Mouse (Mus musculus) brain, adult 2 months (tissue): ENCODE measurements around the gene Klhl12.
"Not testable (repeated sequence)": the region's sequence is repeated elsewhere in the genome, so short reads cannot be mapped to it uniquely, and the experiment has no call there.

ENCODE experiments used
- DNase-seq: peaks from one replicate; pipeline ENCODE4 v3.0.0; 2011; ENCODE audit warnings: low read depth, low spot score

Klhl12 gene

DNA sequence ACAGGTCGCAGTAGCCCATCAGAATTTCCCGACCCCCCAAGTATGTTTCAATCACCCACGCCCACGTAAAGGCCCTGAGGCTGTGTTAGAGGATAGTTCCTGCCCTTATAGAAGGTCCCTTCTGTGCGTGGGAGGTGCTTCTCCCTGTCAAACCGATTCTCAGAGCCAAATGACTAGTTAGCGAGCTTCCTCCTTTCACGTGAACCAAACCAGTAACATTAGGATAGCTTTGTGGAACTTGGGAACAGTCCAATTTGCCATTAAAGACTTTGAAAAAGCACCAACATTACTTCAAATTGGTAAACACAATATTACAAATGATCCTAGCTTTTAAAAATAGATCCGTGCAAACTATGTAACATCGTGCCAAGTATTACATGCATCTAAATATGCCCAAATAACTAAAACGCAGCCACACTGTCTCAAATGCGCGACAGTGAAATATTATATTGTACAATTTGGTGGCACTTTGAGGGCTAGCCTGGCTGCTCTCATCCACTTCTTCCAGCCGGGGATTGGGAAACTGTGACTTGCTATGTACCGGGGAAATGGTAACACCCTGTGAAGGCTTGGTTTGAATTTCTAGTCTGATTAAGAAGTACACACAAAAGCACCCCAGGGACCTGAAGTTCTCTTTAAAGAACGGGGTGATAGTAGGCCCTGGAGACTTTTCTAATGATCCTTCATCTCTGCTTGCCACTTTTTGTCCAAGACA, 58.7 kb downstream of the Klhl12 start:
- peak; percentile 15 for DNase-seq

DNA sequence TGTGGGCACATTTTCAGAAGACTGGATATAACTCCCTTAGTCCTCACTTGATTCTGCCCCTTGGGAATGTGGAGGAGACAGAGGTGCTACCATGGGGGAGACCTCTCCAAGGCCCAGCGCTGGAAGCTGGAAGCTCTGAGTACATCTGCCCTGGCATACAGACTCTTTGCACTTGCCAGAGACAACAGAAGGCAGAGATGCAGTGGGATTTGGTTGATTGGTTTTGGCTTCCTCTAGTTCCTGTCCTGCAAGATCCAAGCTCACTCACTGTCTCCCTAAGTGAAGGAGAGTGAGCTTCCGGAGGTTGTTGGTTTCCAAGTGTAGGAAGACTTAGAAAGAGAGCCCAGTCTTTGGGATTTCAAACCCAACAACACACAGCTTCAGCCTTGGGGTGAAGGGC, 60.6 kb downstream of the Klhl12 start:
- peak; percentile 5 for DNase-seq

DNA sequence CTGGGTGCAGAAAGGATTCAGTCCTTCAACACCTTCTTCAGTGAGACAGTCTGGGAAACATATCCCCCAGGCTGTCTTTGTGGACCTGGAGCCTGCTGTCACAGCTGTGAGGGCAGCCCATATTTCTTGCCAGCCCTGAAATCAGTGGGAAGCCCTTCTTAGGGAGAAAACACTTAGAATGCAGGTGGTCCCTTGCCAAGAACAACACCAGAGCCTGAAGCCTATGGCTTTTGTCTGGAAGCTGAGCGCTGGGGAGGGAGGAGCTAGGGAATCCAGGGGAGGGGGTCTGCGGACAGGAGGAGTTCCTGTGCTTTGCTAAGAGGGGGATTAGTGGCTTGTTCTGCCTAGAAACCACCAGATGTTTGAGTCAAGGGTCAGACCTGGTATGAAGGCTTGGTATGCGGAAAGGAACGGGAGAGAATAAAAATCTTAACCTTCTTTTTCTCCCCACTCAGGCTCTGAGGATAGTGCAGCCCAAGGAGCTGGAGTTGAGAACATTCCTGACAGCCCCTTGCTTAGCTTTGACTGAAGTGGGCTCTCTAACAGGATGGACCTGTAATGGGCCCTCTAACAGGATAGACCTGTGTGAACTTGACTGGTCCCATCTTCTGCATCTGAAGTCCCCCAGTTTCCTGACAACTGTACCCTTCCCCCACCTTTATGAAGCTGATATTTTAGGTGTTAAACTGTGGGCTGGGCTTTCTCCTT, 61.3 kb downstream of the Klhl12 start:
- no peak for DNase-seq

DNA sequence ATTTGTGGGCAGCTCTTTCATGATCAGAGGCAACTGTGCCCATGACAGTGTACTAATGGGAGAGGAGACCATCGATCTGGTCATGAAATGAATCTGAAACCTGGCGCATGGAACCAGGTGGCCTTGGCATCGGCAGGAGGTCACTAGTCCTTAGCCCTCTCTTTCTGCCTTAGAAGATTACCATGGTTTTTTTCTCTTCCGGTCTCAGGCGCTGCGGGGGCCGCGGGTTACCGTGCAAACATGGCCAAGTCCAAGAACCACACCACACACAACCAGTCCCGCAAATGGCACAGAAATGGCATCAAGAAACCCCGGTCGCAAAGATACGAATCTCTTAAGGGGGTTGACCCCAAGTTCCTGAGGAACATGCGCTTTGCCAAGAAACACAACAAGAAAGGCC, 62.5 kb downstream of the Klhl12 start:
- not testable (repeated sequence) for DNase-seq

DNA sequence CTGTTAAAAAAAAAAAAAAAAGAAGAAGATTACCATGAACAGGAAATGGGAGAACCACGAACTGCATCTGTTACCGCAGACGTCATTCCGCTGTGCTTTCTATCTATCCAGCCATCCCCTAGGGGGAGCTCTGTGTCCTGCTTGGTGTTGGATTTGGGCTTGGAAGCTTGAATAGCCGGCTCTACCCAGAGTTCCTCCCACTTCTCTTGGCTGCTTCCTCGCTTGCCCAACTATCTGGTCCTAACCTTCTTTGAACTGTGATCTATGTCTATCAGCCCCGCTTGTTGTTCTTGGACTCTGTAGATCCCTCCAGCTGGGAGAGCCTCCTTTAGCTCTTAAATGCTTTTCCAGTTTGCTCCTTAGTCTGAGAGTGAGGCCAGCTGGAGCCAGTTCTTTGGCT, 63.3 kb downstream of the Klhl12 start:
- peak; percentile 91 for DNase-seq

DNA sequence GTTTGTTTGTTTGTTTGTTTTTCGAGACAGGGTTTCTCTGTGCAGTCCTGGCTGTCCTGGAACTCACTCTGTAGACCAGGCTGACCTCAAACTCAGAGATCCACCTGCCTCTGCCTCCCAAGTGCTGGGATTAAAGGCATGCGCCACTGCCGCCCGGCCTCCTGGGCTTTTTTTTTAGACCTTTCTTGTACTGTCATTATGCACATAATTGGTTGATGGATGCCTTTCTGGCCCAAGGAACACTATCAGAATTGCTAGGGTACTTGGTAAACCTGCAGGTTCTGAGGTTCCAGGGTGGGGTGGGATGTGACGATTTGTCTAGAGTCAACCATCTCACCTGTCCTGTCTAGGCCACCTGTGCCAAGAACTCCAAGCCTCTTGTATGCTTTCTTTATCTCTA, 63.9 kb downstream of the Klhl12 start:
- DNase-seq: not testable (repeated sequence)

DNA sequence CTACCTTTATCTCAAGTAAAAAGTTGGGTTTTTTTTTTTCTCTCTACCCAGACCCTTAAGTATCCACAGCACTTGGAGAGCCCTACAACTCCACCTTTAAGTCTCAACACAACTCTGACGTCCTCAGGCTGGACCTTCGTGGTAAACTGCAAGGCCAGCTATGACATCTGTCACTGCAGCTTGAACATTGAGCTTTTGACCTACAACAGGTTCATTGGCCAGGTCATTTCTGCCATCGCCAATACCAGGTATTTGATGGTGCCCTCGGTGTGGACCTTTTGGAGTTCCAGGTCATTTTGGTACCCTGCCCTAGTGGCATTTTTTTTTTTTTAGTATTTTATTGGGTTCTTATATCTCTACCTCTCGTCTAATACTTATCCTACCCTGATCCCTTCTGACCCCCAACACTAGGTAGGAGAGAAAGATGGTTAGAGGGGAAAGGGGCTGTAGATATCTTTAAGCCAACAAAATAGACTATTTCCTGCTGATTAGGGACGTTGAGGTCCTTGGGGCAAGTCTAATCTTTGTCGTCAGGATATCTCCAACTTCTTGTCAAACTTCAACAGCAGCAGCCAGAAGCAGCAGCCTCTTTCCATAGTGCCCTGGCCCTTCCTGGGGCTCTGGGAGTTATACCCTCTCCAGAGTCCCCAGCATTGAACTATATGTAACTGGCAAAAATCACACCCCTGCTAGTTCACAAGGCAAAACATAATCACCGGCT, 64.8 kb downstream of the Klhl12 start:
- DNase-seq: no peak

DNA sequence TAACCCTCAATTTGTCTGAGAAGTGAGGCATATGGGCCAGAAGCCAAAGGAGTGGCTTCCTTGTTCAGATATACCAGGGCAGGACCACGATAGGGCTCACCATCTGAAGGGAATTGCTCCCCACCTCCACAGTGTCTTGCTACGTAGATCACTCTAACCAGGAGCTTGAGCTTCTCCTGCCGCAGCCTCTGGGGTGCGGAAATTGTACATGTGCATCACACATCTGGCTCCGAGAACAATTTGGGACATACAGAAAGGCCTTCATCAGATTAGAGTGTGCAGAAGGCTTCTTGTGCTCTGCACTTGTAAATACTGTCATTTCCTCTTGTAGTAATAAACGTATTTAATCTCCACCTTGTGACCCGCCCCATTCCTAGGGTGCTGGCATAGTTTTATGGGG, 65.8 kb downstream of the Klhl12 start:
- DNase-seq: no peak

DNA sequence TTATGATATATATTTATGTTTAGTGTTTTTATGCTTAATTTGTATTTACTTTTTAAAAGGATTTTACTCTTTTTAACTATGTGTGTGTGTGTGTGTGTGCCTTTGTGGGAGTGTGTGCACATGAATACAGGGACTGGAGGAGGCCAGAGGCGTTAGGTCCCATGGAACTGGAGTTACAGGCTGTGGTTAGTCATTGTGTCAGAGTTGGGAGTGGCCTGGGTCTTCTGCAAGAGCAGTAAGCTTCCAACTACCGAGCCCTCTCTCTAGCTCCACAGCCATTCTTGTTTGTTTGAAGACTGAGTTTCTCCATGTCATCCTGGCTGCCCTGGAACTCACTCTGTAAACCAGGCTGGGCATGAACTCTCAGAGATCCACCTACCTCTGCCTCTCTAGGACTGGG, 67.0 kb downstream of the Klhl12 start:
- DNase-seq: no peak

DNA sequence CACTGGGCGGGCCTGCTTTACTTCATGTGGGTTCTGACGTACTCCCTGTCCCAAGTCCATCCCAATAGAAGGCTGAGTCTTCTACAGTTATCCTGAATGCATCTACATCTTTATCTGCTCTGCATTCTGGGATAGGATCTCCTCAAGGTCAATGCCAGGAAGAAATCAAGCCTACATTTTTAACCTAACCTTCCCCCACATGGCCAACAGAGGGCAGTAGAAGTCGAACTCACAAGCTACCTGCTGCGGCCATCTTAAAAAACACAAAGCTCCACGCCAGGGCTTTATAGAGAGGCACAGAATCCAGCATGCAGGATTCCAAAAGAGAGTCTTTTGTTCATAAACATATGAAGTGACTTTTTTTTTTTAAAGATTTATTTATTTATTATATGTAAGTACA, 69.1 kb downstream of the Klhl12 start:
- DNase-seq: peak; percentile 21

DNA sequence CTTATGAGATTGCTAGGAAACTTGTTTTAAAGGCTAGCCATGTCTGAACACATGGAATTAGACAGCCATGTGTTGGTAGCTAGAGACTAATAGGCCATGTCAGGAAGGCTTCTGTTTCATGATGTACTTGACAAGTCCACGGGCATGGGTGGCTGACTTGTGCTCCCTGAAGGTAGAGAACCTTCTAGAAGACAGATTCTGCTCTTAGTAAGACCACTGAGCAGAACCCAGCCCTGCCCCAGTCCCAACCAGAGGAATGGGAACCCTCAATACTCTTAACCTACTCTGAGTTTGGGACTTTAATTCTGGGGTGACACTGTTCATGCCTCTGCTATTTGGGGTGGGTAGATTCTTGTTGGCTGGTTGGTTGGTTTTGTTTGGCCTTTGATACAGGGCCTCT, 69.7 kb downstream of the Klhl12 start:
- no peak for DNase-seq

DNA sequence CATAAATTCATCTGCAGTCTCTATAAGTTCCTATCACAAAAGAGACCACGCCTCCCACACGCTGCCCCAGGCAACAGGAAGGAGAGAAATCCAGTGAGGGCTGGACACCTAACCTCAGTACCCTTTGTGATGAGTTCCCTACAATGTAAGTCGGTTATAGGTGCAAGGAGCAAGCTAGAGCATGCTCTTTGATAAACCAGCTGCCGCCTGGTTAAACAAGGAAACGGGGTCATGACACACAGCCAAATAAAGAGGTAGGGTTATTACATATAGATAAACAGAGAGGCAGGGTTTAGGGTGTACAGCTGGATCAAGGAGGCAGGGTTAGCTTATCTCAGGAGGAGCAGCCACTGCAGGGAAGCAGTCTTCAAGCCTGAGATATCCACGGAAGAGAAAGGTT, 71.4 kb downstream of the Klhl12 start:
- DNase-seq: no peak

DNA sequence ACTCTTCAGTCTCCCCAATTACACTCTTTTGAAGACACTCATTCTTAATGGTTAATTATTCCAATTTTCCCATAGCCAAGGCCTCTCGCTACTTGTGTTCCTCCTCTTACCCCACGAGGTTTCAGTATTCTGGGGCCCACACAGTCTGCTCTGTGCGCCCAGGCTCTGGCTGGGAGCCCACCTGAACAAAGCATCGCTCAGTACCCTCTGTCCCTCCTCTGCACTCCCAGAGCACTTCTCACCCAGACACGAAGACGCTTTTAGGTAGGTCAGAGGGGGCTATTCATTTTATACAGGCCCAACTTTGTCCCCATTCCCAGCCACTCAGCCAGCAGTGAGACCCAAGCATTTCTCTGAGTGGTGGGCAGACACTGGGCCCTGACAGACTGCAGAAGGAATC, 75.3 kb downstream of the Klhl12 start:
- peak; percentile 20 for DNase-seq

DNA sequence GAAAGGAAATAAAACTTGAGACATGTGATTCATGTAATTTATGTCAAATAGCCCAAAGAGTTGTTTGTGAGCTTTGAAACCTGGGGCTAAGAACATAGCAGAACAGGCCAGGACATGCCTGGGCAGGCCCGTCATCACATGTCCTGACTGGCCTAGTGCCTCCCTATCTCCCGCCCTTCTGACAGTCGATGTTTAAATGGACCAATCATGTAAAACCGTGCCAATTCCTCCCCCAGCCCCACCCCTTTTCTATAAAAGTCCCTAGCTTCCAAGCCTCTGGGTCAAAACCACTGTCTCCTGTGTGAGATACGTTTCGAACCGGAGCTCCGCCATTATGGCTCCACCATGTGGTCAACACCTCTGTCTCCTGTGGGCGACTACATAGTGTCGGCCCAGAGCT, 78.4 kb downstream of the Klhl12 start:
- not testable (repeated sequence) for DNase-seq

DNA sequence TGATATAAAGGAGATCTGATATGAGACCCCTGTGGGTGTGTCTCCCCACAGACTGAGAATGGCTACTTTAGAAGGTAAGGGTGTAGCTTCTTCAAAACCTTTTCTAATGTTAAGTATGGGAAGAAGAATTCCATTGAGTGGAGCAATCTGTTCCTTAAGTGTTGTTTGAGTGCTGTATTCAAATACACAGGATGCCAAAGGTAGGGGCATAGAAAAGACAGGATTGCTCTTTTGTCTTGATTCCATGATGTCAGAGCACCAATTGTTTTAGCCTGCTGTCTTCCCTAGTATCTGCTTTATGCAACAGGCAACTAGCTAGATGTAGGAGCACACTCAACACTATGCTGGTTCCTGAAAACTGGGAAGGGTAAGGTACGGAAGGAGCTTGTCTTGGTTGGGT, 79.7 kb downstream of the Klhl12 start:
- no peak for DNase-seq

DNA sequence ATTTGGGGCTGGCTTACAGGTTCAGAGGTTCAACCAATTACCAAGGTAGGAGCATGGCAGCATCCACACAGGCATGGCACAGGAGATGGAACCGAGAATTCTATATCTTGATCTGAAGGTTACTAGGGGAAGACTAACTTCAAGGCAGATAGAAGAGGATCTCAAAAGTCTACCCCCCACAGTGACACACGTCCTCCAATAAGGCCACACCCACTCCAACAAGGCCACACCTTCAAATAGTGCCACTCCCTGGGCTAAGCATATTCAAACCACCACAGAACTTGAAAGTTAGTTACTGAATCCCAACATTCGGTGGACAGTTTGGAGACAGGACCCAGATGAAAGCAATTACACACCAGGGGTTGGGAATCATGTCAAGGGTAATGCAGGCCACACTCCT, 80.2 kb downstream of the Klhl12 start:
- DNase-seq: no peak

DNA sequence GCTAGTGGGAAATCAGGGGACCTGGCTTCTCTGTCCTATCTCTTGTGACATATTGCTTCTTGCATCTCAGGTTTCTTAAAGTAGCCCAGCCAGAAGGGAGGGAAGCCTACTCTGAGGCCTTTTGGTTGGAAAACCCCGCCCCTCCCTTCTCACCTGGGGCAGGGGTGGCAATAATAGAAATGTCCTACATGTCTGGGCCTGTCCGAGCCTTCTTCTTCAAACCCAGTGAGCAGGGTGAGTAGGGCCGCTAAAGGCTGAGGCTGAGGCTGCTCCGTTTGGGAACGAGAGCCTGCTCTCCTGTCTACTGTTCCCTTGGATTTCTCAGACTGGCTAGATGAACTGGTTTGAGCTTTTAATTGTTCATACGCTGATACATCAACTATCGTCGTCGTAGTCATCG, 85.3 kb downstream of the Klhl12 start:
- no peak for DNase-seq
